Mouse (Mus musculus) mature B cell (primary cell): ENCODE results near the gene Mpzl3.

ENCODE experiments used
- in situ Hi-C: fragments of 300-500 bp; cut with MboI; formaldehyde crosslinking; loops from 2 replicates; pipeline ENCODE4 v1.14.3; 2019

Gene Mpzl3

GRCm38 (mm10) chr9:45103211-45103979 is 48.4 kb downstream of the Mpzl3 start:
- in situ Hi-C loops, result no loop called here

GRCm38 (mm10) chr9:45105596-45106374 is 50.8 kb downstream of the Mpzl3 start:
- in situ Hi-C loops, result no loop called here

DNA sequence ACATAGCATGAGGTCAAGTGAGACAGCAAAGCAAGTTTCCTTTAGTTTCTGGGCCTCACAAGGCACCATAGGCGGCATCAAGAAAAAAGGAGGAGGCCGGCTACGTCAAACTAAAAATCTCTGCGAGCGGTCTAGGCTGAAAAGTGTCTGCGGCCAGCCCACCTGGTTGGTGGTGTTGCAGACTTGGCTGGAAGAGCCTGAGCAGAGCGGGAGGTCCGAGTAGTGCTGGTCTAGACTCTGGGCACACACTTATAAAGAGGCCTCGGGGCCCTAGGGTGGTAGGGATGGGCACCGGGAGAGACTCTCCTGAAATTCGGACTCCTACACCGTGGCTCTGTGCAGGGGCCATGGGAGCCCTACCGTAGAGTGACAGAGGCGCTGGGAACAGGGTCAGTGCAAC is 60.7 kb downstream of the Mpzl3 start:
- in situ Hi-C loops, result no loop called here

GRCm38 (mm10) chr9:45116819-45117218 is 61.8 kb downstream of the Mpzl3 start:
- in situ Hi-C loops, result no loop called here

- in situ Hi-C loops, result no loop called here
Observed at GRCm38 (mm10) chr9:45117741-45118431, 62.9 kb downstream of the Mpzl3 start, which contains the start of gene Scn2b. Gene Scn2b (plus strand): TSS chr9:45117782.

GRCm38 (mm10) chr9:45118552-45118951 is 63.6 kb downstream of the Mpzl3 start:
- in situ Hi-C loops, result no loop called here

DNA sequence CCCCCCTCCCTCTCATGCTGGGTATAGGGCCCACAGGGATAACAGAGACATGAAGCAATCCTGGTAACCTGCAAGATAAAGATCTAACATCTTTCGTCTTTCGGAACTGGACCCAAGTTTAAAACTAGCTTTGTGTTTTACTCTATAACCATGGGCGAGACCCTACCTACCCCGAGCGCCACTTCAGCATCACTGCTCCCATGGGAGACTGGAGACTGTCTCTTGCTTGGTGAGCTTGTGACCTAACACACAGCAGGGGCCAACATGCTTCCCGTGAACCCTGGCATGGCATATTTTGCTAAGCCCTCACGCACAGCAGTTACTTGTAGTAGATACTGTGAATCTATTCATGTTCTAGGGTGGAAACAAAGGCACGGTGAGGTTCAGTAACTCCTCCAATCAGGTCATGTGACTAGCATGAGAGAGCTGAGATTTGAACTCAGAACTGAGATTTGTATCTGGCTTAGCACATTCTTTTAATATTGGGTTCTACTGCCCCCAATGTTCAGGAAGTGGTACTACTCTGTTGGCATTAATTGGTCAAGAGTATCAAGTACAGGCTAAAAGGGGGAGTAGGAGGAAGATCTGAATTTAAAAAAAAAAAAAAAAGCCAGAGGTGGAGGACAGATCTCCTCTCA is 64.4 kb downstream of the Mpzl3 start:
- in situ Hi-C loops, result no loop called here

DNA sequence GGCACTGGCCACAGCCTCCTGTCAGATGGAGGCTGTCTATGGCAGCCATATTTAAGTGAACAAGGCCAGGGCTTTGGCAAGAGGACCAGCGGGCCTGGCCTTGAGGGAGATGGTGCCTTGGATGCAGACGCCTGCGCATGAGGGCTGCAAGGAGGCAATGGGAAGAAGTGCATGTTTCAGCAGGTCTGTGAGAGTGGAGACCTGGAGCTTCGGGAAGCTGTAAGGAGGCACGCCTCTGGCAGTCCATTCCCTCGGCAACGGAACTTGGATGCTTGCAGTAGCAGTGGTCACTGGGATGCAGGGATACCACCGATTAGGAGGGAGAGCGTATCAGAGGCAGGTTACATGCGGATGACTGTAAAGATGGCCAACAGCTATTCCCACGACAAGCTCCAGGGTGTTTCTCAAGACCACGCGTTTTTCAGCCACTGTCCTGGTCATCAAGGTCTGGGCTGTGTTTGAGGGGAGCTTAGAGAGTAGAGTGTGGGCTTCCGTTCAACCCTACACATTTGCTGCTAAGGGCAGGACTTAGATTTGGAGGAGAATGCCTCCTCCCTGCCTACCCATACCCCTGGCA is 65.1 kb downstream of the Mpzl3 start:
- in situ Hi-C loops, result no loop called here

DNA sequence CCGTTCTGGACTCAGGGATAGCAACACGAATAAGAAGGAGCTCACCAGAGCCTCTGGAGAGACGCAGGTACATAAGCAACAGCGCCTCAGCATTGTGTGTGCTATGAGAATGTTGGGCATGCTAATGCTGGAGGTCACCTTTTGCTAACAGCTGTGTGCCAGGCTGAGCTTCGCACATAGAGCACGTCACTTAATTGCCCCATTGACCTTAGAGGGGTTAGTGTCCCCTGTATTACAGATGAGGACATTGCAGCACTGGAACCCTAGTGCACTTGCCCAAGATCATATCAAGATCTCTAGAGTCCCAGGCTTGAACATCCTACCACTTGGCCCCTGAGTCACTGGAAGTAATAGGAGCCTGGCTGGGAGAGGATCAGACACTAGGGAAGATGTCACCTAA is 65.6 kb downstream of the Mpzl3 start:
- in situ Hi-C loops, result no loop called here

DNA sequence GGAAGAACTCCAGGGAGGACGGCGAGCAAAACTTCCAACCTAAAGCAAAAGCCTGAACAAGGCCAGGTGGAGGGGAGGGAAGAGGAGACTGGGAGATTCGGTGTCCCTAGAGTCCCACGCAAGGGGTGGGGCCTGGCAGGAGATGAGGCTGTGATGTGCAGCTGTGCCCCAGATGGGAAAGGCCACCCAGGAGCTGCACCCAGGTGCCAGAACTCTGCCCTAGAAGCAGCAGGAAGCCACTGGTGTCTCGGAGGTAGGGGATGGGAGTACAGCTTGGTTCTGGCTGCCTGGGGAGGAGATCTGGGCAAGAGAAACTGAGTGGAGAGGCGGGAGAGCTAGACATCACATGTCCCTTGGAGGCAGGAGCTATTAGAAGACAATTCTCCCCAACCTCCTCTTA is 66.0 kb downstream of the Mpzl3 start:
- in situ Hi-C loops, result no loop called here

DNA sequence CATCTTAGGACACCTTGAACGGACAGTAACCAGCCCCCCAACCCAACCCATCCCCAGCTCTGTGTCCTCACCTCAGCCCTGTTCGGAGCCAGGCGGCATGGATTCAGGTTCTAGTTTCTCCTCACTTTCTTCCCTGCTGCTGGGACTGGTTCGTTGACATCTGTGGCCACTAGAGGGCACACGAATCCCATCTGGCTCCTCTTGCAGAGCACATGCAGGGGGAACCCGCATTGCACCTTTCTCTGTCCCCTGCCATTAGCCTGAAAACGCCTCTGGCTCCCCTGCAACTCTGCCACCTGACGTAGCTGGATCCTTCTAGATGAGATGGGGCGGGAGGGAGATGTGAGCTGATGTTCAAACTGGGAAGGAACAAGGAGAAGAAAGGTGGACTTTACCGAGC is 66.8 kb downstream of the Mpzl3 start:
- in situ Hi-C loops, result no loop called here

DNA sequence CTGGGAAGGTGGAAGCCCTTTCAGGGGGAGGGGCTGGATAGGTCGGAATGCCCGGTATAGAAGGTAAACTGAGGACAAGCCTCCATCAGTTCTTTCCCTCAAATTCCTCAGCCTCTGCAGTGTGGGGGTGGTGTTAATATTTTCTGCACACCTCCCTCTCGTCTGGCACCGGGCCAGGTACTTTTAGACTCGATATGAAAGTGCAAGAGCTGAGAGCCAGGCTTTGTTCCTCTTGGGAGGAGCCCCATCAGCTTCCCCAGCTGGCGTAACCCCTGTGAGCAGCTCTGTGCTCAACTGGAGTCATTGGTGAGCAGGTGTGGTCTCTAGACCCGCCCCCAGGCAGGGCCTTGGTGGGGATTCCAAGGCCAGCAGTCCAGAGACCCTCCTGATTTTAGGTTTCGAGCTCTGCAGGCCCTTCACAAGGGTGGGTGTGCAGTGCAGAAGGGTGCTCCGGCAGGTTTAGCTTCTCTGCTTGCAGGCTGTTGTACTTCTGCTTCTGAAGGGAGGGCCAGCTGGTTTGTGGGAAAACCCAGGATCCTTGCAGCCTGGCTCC is 67.3 kb downstream of the Mpzl3 start:
- in situ Hi-C loops, result no loop called here

GRCm38 (mm10) chr9:45125211-45125610 is 70.2 kb downstream of the Mpzl3 start:
- in situ Hi-C loops, result no loop called here

DNA sequence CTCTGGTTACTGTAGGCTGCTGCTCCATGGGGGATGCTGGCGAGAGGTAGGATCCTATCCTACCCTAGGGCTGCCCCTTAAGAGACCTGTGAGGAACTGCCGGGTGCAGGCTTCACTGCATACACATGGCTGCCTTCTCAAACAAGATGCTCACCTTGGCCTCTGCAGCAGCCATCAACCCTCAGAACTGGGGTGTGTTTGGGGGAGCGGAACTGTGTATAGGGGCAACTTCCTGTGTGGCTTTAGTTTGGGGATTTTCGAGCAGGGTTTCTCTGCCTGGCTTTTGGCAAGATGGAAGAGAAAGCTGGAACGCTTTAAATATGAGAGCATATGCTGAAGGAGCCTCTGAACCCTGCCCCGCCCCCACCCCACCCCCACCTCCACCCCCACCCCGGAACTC is 72.0 kb downstream of the Mpzl3 start:
- in situ Hi-C loops, result no loop called here
